Mouse (Mus musculus) midbrain, postnatal 0 days (tissue): ENCODE measurements around the gene Tlcd2. TPM values are rescaled to one million over a fixed set of nuclear protein-coding genes. Genes with fewer than 3 reads are reported as not detected.
A peak's percentile ranks its signal among the peaks of the same experiment; 100 is the strongest.

Experiments
- ATAC-seq: fragments of 200-750 bp; cut with Nextera tagmentation; 2 replicates; pipeline ENCODE4 v1.8.0; 2017; ENCODE audit warnings: moderate number of reproducible peaks, mild to moderate bottlenecking, moderate TSS enrichment, moderate library complexity; ENCODE audit not compliant: low FRiP score
- DNase-seq: peaks from one replicate; pipeline ENCODE4 v3.0.0-alpha.2; 2015; ENCODE audit warnings: low spot score
- H3K27ac ChIP-seq: fragments of 300-500 bp; sonication (generic); 2 replicates; pipeline ENCODE4 v1.5.1; 2014; ENCODE audit warnings: low read depth, mild to moderate bottlenecking, low read length, mixed read lengths
- H3K27me3 ChIP-seq: fragments of 300-500 bp; sonication (generic); 2 replicates; pipeline ENCODE4 v1.6.1; 2014; ENCODE audit warnings: low read length, control low read depth, mixed read lengths; ENCODE audit not compliant: insufficient read depth
- H3K36me3 ChIP-seq: fragments of 300-500 bp; sonication (generic); 2 replicates; pipeline ENCODE4 v1.6.1; 2014; ENCODE audit warnings: low read length, control low read depth, mixed read lengths; ENCODE audit not compliant: insufficient read depth
- H3K4me1 ChIP-seq: fragments of 300-500 bp; sonication (generic); 2 replicates; pipeline ENCODE4 v1.6.1; 2014; ENCODE audit warnings: mild to moderate bottlenecking, control low read depth, antibody characterized with exemption, low read length, mixed read lengths; ENCODE audit not compliant: insufficient read depth
- H3K4me2 ChIP-seq: fragments of 300-500 bp; sonication (generic); 2 replicates; pipeline ENCODE4 v1.6.1; 2014; ENCODE audit warnings: low read depth, mild to moderate bottlenecking, low read length, mixed read lengths; ENCODE audit not compliant: poor library complexity, severe bottlenecking
- H3K4me3 ChIP-seq: fragments of 300-500 bp; sonication (generic); 2 replicates; pipeline ENCODE4 v1.5.1; 2014; ENCODE audit warnings: low read depth, mild to moderate bottlenecking, low read length, moderate library complexity
- H3K9ac ChIP-seq: fragments of 300-500 bp; sonication (generic); replicated peaks from 2 replicates; pipeline ENCODE4 v1.6.1; 2014; ENCODE audit warnings: mild to moderate bottlenecking, low read length, moderate library complexity, mixed read lengths; ENCODE audit not compliant: poor library complexity, severe bottlenecking
- H3K9me3 ChIP-seq: fragments of 300-500 bp; sonication (generic); 2 replicates; pipeline ENCODE4 v1.6.1; 2016; ENCODE audit warnings: low read length, control low read depth
- CTCF ChIP-seq: IDR thresholded peaks from 2 replicates; pipeline ENCODE4 v1.5.1; 2016; ENCODE audit warnings: antibody characterized with exemption, mild to moderate bottlenecking
- WGBS: fragments of 180-500 bp; shearing (Covaris S2); extraction: QIAGEN DNeasy Blood & Tissue Kit; methylation state at CpG from one replicate; pipeline ENCODE4 v1.1.7; 2014; 5-methylcytosine and 5-hydroxymethylcytosine counted together
- polyA plus RNA-seq: library from polyadenylated mRNA; unstranded; fragments of >200 nt; fragmentation: Nextera tagmentation; extraction: Ambion mirVana; gene quantifications from 2 replicates; pipeline ENCODE4 v1.2.1, GENCODE M21; 2015
- total RNA-seq: library from RNA; depleted of rRNA; stranded (reverse); fragments of >200 nt; gene quantifications from 2 replicates; pipeline ENCODE4 v1.2.3, GENCODE M21; 2014

The Tlcd2 gene
- total and polyA plus RNA-seq, 2 experiments from 2014 or later: 0.66 to 1.9 TPM

DNA sequence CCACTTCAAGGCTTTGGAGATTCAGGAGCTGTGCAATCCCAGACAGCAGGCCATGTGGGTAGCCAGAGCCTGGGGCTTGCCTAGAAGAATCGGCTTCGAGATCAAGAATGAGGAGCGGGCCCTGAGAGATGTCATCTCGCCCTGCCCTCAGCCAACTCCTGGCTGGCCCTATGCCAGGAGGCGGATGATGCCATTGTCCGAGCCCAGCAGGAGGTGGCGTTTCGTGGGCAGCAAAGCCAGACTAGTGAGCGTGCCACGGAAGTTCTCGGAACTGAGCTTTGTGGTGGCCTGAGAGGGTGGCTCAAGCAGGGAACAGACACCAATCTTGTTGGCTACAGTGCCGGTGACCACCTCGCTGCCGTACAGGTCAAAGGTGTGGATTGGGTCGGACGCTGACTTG, 19.9 kb upstream of the Tlcd2 start:
- H3K4me1 ChIP-seq: no peaks in the 10 kb centered on the region
- H3K4me3 ChIP-seq: no peak overlapping the region
- no peak for DNase-seq

DNA sequence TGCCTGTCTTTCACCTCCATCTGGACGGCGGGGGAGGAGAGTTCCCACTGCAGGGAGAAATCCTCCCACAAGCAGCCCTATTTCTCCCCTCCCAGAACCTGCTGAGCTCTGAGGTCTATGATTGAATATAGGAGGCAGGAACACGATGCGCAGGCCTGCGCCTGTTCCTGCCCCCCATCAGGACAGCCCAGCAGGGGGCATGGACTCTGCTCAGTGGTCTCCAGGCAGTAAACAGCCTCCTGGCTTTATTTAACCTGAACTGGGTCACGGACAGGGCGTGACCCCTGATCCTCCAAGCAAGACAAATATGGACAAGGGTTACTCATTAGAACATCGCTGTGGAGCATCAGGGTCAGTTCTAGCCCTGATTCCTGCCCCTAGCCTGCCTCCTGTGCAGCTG, 17.8 kb upstream of the Tlcd2 start:
- Histone ChIP-seq H3K27ac (no peak overlapping the region), H3K4me1 (no peaks in the 10 kb centered on the region), H3K9me3 (no peaks in the 10 kb centered on the region), H3K4me3 (no peak overlapping the region), H3K36me3 (peaks cover 53% of the 10 kb centered on the region), H3K4me2 (no peak overlapping the region), H3K9ac (0 out of 2 replicates have a peak overlapping the region, but pooled peaks have one; percentile 19), H3K27me3 (no peaks in the 10 kb centered on the region)
- no peak for TF ChIP-seq CTCF
- no peak for DNase-seq
- ATAC-seq: no peak
- WGBS: 57% methylated on average over 8 of the region's 8 CpGs

More for the DNA sequence above, 19.9 kb upstream of the Tlcd2 start:
- H3K27ac ChIP-seq: no peak overlapping the region
- no peak overlapping the region for H3K9ac ChIP-seq
- ATAC-seq: no peak
- peaks cover 35% of the 10 kb centered on the region for H3K36me3 ChIP-seq
- no peak overlapping the region for H3K4me2 ChIP-seq
- no peaks in the 10 kb centered on the region for H3K27me3 ChIP-seq
- H3K9me3 ChIP-seq: no peaks in the 10 kb centered on the region
- TF ChIP-seq CTCF: no peak
- WGBS: 51% methylated on average over 16 of the region's 16 CpGs

DNA sequence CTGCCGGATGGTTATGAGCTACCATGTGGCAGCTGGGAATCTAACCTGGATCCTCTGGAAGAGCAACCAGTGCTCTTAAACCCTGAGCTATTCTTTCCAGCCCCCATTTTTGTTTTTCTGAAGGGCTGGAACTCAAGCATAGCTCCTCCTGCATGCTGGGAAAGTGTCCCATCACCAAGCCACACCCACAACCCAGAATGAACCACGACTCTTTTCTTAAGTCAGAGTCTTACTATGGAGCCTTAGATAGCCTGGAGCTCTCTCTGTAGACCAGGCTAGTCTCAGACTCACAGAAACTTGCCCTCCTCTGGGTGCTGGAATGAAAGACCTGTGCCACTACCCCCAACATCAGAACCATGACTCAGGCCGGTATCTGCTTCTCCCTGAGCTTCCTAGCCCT, 12.9 kb upstream of the Tlcd2 start:
- ATAC-seq: no peak
- DNase-seq: no peak
- no peak overlapping the region for H3K9ac ChIP-seq
- TF ChIP-seq CTCF: no peak
- no peaks in the 10 kb centered on the region for H3K9me3 ChIP-seq
- H3K36me3 ChIP-seq: peaks cover 44% of the 10 kb centered on the region
- H3K27me3 ChIP-seq: no peaks in the 10 kb centered on the region
- no peak overlapping the region for H3K4me2 ChIP-seq
- H3K4me3 ChIP-seq: no peak overlapping the region
- H3K4me1 ChIP-seq: peaks cover 3% of the 10 kb centered on the region; the same call in 1 of the 2 replicates
- 81% methylated on average over 3 of the region's 3 CpGs for whole genome bisulfite sequencing
- H3K27ac ChIP-seq: no peak overlapping the region

DNA sequence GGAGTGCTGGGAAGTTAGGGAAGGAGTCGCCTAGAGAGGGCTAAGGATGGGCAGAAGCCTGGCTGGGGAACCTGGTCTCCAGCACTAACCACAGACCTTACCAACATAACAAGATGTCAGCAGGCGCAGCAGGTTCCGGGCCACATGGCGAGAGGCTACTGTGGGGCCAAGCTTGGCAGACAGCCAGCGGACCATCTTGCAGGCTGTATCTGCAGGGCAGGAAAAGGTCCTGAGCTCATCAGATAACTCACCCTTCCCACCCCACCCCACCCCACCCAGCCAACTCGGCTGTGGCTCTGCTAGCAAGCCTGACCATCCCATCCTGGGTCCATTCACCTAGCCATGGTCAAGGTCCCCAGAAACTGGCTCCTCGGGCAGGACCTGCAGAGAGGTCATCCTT, 11.8 kb upstream of the Tlcd2 start:
- no peak overlapping the region for H3K4me2 ChIP-seq
- no peaks in the 10 kb centered on the region for H3K27me3 ChIP-seq
- H3K9me3 ChIP-seq: no peaks in the 10 kb centered on the region
- H3K36me3 ChIP-seq: peaks cover 34% of the 10 kb centered on the region
- H3K4me1 ChIP-seq: peaks cover 8% of the 10 kb centered on the region; the same call in 1 of the 2 replicates
- H3K27ac ChIP-seq: no peak overlapping the region
- ATAC-seq: no peak
- H3K9ac ChIP-seq: no peak overlapping the region
- no peak for TF ChIP-seq CTCF
- WGBS: 87% methylated on average over 7 of the region's 7 CpGs
- DNase-seq: no peak
- no peak overlapping the region for H3K4me3 ChIP-seq

DNA sequence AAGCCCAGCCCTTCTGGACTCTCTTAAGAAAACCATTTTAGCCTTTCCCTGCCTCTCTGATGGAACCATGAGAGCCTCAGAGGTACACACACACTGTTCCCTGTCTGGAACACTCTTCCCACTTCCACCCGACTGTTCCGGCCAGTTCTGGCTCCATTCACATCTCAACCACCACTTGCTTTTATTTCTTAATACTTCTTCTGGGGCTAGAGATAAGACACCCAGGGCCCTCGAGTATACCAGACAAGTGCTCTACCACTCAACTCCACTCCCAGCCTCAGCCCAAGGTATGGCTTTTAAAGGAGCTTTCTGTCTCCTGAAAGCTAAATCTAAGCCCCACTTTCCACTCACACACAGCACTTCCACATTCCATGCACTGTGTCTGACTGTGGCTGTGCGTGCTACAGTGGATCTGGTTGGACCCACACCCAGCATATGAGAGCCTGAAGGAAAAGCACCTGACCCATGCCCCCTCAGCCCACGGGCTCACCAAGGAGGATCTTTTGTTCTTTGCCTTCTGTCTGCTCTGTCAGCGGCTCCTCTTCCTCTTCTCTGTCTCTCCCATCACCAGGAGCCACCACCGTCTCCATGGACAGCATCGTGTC, 11.1 kb upstream of the Tlcd2 start:
- 87% methylated on average over 8 of the region's 8 CpGs for WGBS
- Histone ChIP-seq H3K4me2 (no peak overlapping the region), H3K4me1 (peaks cover 13% of the 10 kb centered on the region; the same call in 1 of the 2 replicates), H3K4me3 (no peak overlapping the region), H3K9me3 (no peaks in the 10 kb centered on the region), H3K27ac (no peak overlapping the region), H3K36me3 (peaks cover 30% of the 10 kb centered on the region), H3K9ac (no peak overlapping the region), H3K27me3 (no peaks in the 10 kb centered on the region)
- TF ChIP-seq CTCF: no peak
- no peak for ATAC-seq
- no peak for DNase-seq

DNA sequence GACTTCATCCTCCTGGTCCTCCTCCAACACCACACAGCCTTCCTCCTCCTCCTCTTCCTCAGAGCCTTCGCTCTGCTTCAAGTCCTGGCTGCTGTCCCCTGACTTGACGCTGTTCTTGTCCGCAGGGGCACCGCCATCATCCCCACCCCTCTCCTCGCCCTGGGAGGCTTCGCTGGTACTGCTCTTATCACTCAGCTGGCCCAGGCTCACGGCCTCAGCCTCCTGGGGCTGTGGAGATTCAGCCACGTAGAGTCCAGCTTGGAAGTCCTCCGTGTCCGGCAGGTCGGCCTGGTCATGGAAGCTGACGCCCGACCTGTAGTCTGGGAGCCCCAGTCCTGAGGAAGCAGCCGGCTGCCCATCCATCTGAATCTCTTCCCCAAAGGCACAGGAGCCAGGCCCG, 10.6 kb upstream of the Tlcd2 start:
- no peak overlapping the region for H3K4me2 ChIP-seq
- no peaks in the 10 kb centered on the region for H3K27me3 ChIP-seq
- TF ChIP-seq CTCF: no peak
- H3K9me3 ChIP-seq: no peaks in the 10 kb centered on the region
- 88% methylated on average over 15 of the region's 15 CpGs for WGBS
- H3K4me3 ChIP-seq: no peak overlapping the region
- no peak overlapping the region for H3K9ac ChIP-seq
- H3K36me3 ChIP-seq: peaks cover 27% of the 10 kb centered on the region
- DNase-seq (no peak), ATAC-seq (no peak)
- peaks cover 13% of the 10 kb centered on the region; the same call in 1 of the 2 replicates for H3K4me1 ChIP-seq
- H3K27ac ChIP-seq: no peak overlapping the region
